Mouse (Mus musculus) erythroblast, embryonic 14.5 days (primary cell): ENCODE results near the gene Saa4. TPM values are rescaled to one million over a fixed set of nuclear protein-coding genes. Genes with fewer than 3 reads are reported as not detected.

Experiments used
- H3K27me3 ChIP-seq: 2 replicates; pipeline ENCODE4 v1.6.1; 2012; ENCODE audit warnings: inconsistent platforms; ENCODE audit not compliant: control insufficient read depth
- H3K36me3 ChIP-seq: 2 replicates; pipeline ENCODE4 v1.6.1; 2012; ENCODE audit warnings: mild to moderate bottlenecking, inconsistent platforms; ENCODE audit not compliant: control insufficient read depth
- H3K4me1 ChIP-seq: 2 replicates; pipeline ENCODE4 v1.6.1; 2012; ENCODE audit warnings: inconsistent platforms; ENCODE audit not compliant: control insufficient read depth
- H3K4me3 ChIP-seq: replicated peaks from 2 replicates; pipeline ENCODE3; 2012; ENCODE audit warnings: moderate library complexity, mild to moderate bottlenecking, inconsistent platforms
- H3K9me3 ChIP-seq: 2 replicates; pipeline ENCODE4 v1.6.1; 2012; ENCODE audit warnings: low read length, inconsistent platforms, mixed read lengths; ENCODE audit not compliant: control insufficient read depth
- GATA1 ChIP-seq: IDR thresholded peaks from 2 replicates; pipeline ENCODE4 v1.6.1; 2012; ENCODE audit warnings: low read length, inconsistent platforms, mixed read lengths
- TAL1 ChIP-seq: IDR thresholded peaks from 3 replicates; pipeline ENCODE4 v1.6.1; 2012; ENCODE audit warnings: low read length, inconsistent platforms, mixed read lengths
- polyA plus RNA-seq: library from polyadenylated mRNA; stranded (reverse); fragments of >175 nt; gene quantifications from 2 replicates; pipeline ENCODE4 v1.2.3, GENCODE M21; 2012

Gene Saa4
- polyA plus RNA-seq, 1 experiment = not detected

DNA sequence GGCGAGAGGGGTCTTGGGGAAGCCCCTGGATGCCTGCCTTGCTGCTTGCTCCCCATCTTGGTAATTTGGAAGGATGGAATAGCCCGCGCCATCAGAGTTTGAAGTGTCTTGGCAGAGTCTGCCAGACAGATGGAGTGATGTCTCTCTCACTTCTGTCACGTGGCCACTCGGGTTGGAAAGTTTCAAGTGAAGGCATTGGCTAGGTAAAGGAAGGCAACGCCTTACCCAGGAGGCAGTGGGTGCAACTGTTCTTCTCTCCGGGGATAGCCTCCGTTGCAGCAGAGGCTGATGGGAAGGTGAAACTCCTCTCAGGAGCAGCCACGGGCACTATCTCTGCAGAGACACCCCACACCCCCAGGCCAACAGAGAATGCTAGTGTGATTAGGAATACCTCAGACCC is 11.9 kb downstream of the Saa4 start:
- no peaks in the 10 kb centered on the region for H3K4me1 ChIP-seq
- H3K27me3 ChIP-seq = no peaks in the 10 kb centered on the region
- H3K9me3 ChIP-seq = no peaks in the 10 kb centered on the region
- no peaks in the 10 kb centered on the region for H3K36me3 ChIP-seq
- no peak for TF ChIP-seq TAL1
- H3K4me3 ChIP-seq = no peak overlapping the region

- no peak overlapping the region for H3K4me3 ChIP-seq
- H3K36me3 ChIP-seq = no peaks in the 10 kb centered on the region
- no peaks in the 10 kb centered on the region for H3K4me1 ChIP-seq
- no peaks in the 10 kb centered on the region for H3K9me3 ChIP-seq
- no peaks in the 10 kb centered on the region for H3K27me3 ChIP-seq
- TF ChIP-seq TAL1 (no peak), GATA1 (no peak)
Observed at GRCm38 (mm10) chr7:46719526-46719925, 12.9 kb downstream of the Saa4 start.

DNA sequence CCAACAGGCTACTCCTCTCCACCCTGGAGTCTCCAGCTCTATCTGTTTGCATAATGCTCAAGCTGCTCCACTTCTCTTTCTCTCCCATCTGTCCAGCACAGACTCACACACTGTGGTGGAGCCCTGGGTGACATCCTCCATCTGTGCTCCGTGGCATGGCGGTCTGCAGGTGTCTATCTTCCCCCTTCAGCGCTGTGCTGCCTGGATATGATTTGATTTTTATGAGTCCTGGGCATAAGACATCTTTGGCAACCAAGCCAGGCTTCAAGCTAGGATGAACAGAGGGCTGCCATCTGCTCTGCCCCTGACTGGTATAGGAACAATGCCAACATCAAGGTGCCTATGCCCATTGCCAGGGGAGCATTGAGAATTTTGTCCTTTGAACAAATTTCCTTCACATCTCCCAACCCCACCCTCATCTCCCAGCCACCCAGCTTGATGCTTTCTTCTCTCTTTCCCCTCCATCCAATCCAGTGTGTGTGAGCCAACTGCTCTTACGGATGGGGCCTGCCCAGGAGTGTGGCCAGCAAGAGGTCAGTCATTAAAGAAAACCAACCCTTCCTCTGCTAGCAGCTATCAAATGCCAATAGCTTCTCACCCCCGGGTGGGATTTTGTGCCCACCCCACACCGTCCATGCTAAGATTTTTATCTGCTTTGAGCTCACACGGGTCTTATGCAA is 13.7 kb downstream of the Saa4 start:
- no peak overlapping the region for H3K4me3 ChIP-seq
- no peaks in the 10 kb centered on the region for H3K36me3 ChIP-seq
- no peak for TF ChIP-seq TAL1
- no peak for TF ChIP-seq GATA1
- no peaks in the 10 kb centered on the region for H3K4me1 ChIP-seq
- H3K27me3 ChIP-seq = no peaks in the 10 kb centered on the region
- no peaks in the 10 kb centered on the region for H3K9me3 ChIP-seq

- H3K27me3 ChIP-seq = 0 out of 2 replicates have a peak, but pooled peaks cover 3% of the 10 kb centered on the region
- no peaks in the 10 kb centered on the region for H3K4me1 ChIP-seq
- no peak overlapping the region for H3K4me3 ChIP-seq
- no peaks in the 10 kb centered on the region for H3K36me3 ChIP-seq
- no peaks in the 10 kb centered on the region for H3K9me3 ChIP-seq
- no peak for TF ChIP-seq TAL1
- TF ChIP-seq GATA1 = no peak
Observed at GRCm38 (mm10) chr7:46716897-46717296, 15.5 kb downstream of the Saa4 start.

DNA sequence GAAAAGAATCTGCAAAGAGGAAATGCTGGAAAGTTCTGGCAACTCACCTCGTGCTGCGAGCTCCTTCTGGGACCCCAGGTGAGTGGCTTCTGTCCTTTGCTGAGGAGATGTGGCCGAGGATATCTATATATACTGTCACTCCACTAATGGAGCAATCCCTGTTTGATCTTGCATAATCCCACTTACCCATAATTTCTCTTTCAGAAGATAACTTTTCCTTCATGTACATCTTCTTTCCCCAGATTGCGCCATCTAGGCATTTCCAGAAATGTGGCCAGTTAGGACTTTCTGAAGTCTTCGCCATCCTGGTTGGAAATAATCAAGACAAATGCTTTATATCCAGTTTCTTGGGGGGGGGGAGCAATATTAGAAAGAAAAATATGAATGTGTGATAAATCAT is 16.8 kb downstream of the Saa4 start, which contains the start of gene Saa3:
Saa3 (minus strand) TSS at position 101 of the 400 bp plus-strand sequence.
- peaks cover 2% of the 10 kb centered on the region for H3K4me1 ChIP-seq
- no peaks in the 10 kb centered on the region for H3K9me3 ChIP-seq
- H3K27me3 ChIP-seq = 0 out of 2 replicates have a peak, but pooled peaks cover 3% of the 10 kb centered on the region
- H3K36me3 ChIP-seq = no peaks in the 10 kb centered on the region
- no peak for TF ChIP-seq TAL1
- no peak for TF ChIP-seq GATA1
- H3K4me3 ChIP-seq = no peak within 1 kb of the TSS

DNA sequence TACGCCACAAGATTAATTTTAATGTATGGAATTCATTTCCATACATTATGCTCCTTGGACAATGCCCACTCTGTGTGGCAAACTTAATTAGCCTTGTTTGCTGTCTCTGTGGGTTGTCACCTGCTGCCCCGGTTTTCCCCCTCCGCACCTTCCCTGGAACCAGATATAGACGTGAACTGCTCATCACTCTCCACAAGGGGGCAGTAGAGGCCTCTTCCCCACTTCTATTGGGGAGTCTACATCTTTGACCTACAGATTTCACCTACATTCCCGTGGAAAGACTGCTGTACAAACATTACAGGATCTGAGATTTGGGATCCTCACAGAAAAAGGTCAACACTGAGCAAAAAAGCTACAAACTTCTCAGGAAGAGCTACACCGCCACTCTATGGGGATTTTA is 17.9 kb downstream of the Saa4 start:
- Histone ChIP-seq H3K9me3 (no peaks in the 10 kb centered on the region), H3K4me1 (peaks cover 5% of the 10 kb centered on the region), H3K4me3 (no peak overlapping the region), H3K36me3 (no peaks in the 10 kb centered on the region), H3K27me3 (0 out of 2 replicates have a peak, but pooled peaks cover 3% of the 10 kb centered on the region)
- TF ChIP-seq GATA1 (no peak), TAL1 (no peak)

DNA sequence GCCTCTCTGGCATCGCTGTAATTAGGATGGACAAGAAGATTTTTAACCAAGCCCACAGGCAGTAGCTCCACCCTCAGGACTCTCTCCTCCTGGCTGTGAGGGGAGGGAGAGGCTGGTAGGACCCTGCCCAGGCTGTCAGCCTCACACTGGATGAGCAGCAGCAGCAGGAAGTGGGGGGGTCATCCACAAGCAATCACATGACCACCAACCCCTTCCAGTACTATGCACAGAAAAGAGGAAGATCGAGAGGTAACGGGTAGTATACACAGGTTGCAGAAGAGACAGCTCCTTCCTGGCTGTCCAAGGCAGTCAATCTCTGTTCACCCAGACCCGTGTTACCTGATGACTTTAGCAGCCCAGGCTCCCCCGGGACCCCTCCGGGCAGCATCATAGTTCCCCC is 20.2 kb downstream of the Saa4 start:
- Histone ChIP-seq H3K4me3 (no peak overlapping the region), H3K4me1 (peaks cover 14% of the 10 kb centered on the region), H3K27me3 (0 out of 2 replicates have a peak, but pooled peaks cover 3% of the 10 kb centered on the region), H3K9me3 (no peaks in the 10 kb centered on the region), H3K36me3 (peaks cover 13% of the 10 kb centered on the region)
- no peak for TF ChIP-seq TAL1
- TF ChIP-seq GATA1 = no peak

DNA sequence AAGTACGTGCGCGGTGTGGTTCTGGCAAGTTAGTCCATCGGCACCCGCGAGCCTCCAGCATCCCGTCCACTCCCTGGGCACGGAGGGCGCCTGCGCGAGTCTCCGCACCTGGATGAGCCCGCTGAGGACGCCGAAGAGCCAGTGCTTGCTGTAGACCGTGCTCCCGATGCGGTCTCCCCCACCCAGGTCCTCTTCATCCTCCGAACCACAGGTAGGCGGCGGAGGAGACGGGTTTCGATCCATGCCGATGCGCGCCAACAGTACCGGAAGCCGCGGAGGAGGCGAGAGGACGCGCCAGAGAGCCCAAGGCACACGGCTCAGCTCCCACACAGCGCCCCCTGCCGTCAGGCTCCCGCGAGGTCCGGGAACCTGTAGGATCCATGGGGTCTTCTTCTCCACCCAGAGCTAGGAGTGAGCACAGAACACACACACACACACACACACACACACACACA is 22.0 kb downstream of the Saa4 start, which contains the start of gene Saal1:
Saal1 (minus strand) TSS at position 291 of the 455 bp plus-strand sequence.
- TF ChIP-seq GATA1 (no peak), TAL1 (no peak)
- Histone ChIP-seq H3K36me3 (peaks cover 31% of the 10 kb centered on the region), H3K9me3 (no peaks in the 10 kb centered on the region), H3K27me3 (0 out of 2 replicates have a peak, but pooled peaks cover 3% of the 10 kb centered on the region), H3K4me3 (peak within 1 kb of the TSS; percentile 90), H3K4me1 (peaks cover 14% of the 10 kb centered on the region)

DNA sequence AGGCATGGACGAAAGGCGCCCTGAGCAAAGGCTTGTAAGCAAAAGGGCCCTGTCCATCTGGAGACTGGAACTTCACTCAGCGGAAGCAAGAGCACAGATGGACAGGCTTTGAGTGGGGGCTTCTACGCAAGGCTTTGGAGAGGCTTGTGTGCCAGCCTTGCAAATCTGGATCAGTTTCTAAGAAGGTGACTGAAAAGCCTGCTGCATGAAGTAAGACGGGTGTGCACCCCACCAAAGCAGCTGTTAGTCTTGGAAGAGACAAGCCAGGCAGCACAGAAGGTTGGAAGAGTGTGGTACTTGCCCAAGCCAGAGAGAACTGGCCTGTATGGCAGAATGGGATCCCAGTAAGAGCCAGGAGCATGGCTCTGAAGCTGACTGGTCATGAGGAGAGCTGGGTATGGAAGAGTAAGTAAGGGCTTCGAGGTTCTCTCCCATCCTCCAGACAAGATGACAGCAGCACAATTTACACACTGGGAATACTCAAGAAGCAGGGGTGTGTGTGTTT is 31.8 kb downstream of the Saa4 start:
- Histone ChIP-seq H3K4me3 (no peak overlapping the region), H3K4me1 (peaks cover 10% of the 10 kb centered on the region), H3K27me3 (no peaks in the 10 kb centered on the region), H3K9me3 (no peaks in the 10 kb centered on the region), H3K36me3 (peaks cover 94% of the 10 kb centered on the region)
- TF ChIP-seq GATA1 = no peak
- TF ChIP-seq TAL1 = no peak

DNA sequence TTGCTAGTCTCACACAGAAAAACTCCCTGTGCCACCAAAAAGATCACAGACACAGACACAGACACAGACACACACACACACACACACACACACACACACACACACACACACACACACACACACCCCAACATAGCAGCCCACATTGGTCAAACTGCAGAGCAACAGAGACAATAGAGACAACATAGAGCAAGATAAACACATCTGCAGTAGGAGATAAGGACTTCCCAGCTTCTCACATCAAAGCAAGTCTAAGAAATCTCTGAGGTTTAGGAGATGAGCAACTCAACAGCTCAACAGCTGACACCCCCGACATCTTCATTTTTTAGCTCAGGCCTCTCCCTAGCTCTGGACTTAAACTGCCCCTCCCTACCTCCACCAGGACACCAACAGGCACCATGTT is 35.6 kb downstream of the Saa4 start:
- Histone ChIP-seq H3K4me3 (no peak overlapping the region), H3K9me3 (no peaks in the 10 kb centered on the region), H3K36me3 (peaks cover 76% of the 10 kb centered on the region), H3K27me3 (no peaks in the 10 kb centered on the region), H3K4me1 (peaks cover 10% of the 10 kb centered on the region)
- TF ChIP-seq GATA1 (no peak), TAL1 (no peak)
